Mouse (Mus musculus) activated CD4-positive, CD25-positive, alpha-beta regulatory T cell, adult 4 months (primary cell): ENCODE data around the gene Umodl1. TPM values are rescaled to one million over a fixed set of nuclear protein-coding genes. Genes with fewer than 3 reads are reported as not detected.

Source experiments
- ATAC-seq: one replicate; pipeline ENCODE4 v1.8.0; 2017
- polyA plus RNA-seq, 2 experiments: library from polyadenylated mRNA; unstranded; fragments of 100-300 nt; shearing (Covaris generic); gene quantifications; one replicate each; pipeline ENCODE4 v1.2.1; 2017

Gene Umodl1
- polyA plus RNA-seq, 2 experiments from 2014 or later: not detected

DNA sequence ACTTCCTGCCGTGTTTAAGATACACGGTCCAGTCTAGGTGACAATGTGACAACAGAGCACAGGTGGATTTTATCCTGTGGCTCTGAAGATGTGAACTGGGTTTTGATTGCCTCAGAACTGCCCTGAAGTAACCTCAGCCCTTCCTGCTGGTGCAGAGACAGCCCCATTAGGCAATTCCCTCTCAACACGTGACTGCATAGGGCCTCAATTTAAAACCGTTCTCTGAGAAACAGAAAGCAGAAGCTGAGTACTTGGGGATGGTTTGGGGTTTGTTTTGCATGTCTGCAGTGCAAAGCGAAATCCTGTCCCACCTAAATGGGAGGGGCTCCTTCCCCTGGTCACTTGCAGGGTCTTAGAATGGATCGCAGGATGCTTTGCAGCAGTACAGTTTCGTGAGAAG lies 85.2 kb downstream of the Umodl1 start:
- peak; percentile 98 for ATAC-seq

DNA sequence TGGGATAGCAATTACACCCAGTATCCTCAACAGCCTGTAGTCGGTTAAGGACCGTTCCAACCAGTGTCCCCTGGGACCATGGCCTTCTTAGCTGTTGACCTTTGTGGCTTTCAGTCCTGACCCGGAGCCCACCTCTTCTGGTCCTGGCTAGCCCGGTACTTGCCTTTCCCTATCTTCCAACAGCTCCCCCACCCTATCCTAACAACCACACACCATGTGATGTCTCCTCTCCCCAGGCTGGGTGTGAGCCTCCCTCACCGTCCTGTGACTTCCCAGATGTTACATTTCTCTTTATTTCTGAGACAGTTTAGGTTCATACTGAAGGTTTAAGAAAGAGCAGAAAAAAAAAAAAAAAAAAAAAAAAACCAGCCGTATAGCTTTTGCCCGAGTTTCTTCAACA lies 86.0 kb downstream of the Umodl1 start:
- no peak for ATAC-seq

DNA sequence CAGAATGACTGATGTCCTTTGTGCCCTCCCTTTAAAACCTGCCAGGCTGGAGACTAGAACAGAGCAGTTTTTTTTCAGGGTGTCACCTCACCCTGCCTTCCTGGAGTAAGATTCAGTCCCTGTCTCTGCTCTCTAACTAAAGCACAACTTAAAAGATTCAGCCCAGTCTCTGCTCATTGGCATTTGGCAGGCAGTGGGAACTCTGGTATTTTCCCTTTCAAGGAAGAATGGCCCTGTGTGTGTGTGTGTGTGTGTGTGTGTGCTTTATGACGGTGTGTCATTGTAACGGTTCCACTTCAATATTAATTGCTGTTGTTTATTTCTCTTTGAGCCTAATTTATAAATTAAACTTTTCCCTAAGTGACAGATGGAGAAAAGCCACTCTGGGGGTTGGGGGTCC lies 88.3 kb downstream of the Umodl1 start:
- ATAC-seq: no peak

- ATAC-seq: peak; percentile 50
Measured at GRCm38 (mm10) chr17:31057151-31057890, 102.9 kb downstream of the Umodl1 start, which contains the start of gene Abcg1. Abcg1 (plus strand) TSS chr17:31057675.

GRCm38 (mm10) chr17:31057891-31058744 lies 103.7 kb downstream of the Umodl1 start:
- peak; percentile 7 for ATAC-seq

- peak; percentile 65 for ATAC-seq
Measured at GRCm38 (mm10) chr17:31058745-31059085, 104.3 kb downstream of the Umodl1 start.

GRCm38 (mm10) chr17:31060196-31060587 lies 105.8 kb downstream of the Umodl1 start:
- ATAC-seq: no peak

Other genes starting within 250 kb of the Umodl1 start
- gene Glp1r, start 52.8 kb upstream of the Umodl1 start, polyA plus RNA-seq: under 1 TPM in 1 of 2 experiments, not detected in 1; 0.15 TPM
- gene Abcg1, start 103.0 kb downstream of the Umodl1 start, polyA plus RNA-seq: 100 to 1,000 TPM; 104 to 116 TPM
- not detected for gene Tff3, start 175.0 kb downstream of the Umodl1 start, polyA plus RNA-seq
- gene Tff2, start 189.6 kb downstream of the Umodl1 start, polyA plus RNA-seq: not detected
- under 1 TPM in 1 of 2 experiments, not detected in 1; 0.89 TPM for gene Tff1, start 210.6 kb downstream of the Umodl1 start, polyA plus RNA-seq
- 1 to 10 TPM; 1.5 to 2.1 TPM for gene Tmprss3, start 244.3 kb downstream of the Umodl1 start, polyA plus RNA-seq